Mouse (Mus musculus): ENCODE data around the gene Pgk1. TPM values are rescaled to one million over a fixed set of nuclear protein-coding genes. Genes with fewer than 3 reads are reported as not detected.

Gene Pgk1
- polyA plus RNA-seq (2014; fragmentation: Illumina TruSeq; extraction: RNeasy Lipid Tissue Mini Kit (QIAGEN cat#74804); ENCODE audit: low read depth, low replicate concordance): 510 TPM

GRCm38 (mm10) chrX:106186713-106187649, at the start of gene Pgk1:
Gene Pgk1 (plus strand): TSS chrX:106187100.

DNA sequence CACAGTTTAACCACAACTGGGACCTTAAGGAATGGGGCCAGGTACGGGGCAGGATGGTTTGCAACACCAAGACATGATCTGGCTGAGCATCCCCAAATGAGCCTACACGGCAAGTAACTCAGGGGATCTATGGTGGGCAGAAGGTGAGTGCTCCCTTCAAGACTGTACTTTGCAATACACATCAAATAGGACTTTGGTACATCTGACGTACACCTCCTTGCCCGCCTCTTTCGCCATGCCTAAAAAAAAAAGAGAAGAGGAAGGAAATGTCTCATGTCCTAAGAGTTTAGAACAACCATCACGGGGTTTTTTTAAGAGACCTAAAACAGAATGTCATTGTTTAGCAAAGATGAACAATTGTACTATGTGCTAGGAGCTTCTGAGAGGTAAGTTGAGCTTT, 44.0 kb upstream of the Pgk1 start, which contains the start of gene Tlr13:
Tlr13 (plus strand) TSS at position 269 of the 400 bp plus-strand sequence.

GRCm38 (mm10) chrX:106221058-106221457, 34.2 kb downstream of the Pgk1 start, which contains the start of gene Taf9b:
Gene Taf9b (minus strand): TSS chrX:106221158.

Other genes starting within 250 kb of the Pgk1 start
- gene Magt1, start 175.2 kb upstream of the Pgk1 start, polyA plus RNA-seq (2014; fragmentation: Illumina TruSeq; extraction: RNeasy Lipid Tissue Mini Kit (QIAGEN cat#74804); ENCODE audit: low read depth, low replicate concordance): 23.1 TPM
- 1,669 TPM for gene Cox7b, start 171.4 kb upstream of the Pgk1 start, polyA plus RNA-seq (2014; fragmentation: Illumina TruSeq; extraction: RNeasy Lipid Tissue Mini Kit (QIAGEN cat#74804); ENCODE audit: low read depth, low replicate concordance)
- gene Atp7a, start 159.8 kb upstream of the Pgk1 start, polyA plus RNA-seq (2014; fragmentation: Illumina TruSeq; extraction: RNeasy Lipid Tissue Mini Kit (QIAGEN cat#74804); ENCODE audit: low read depth, low replicate concordance): 4.1 TPM
- gene Tlr13, start 43.9 kb upstream of the Pgk1 start, polyA plus RNA-seq (2014; fragmentation: Illumina TruSeq; extraction: RNeasy Lipid Tissue Mini Kit (QIAGEN cat#74804); ENCODE audit: low read depth, low replicate concordance): 0.63 TPM
- gene Taf9b, start 34.1 kb downstream of the Pgk1 start, polyA plus RNA-seq (2014; fragmentation: Illumina TruSeq; extraction: RNeasy Lipid Tissue Mini Kit (QIAGEN cat#74804); ENCODE audit: low read depth, low replicate concordance): 14.9 TPM
- not detected for gene Fnd3c2, start 68.3 kb downstream of the Pgk1 start, polyA plus RNA-seq (2014; fragmentation: Illumina TruSeq; extraction: RNeasy Lipid Tissue Mini Kit (QIAGEN cat#74804); ENCODE audit: low read depth, low replicate concordance)

Data from heart, adult 10 weeks (tissue).